Mouse (Mus musculus): ENCODE results near the gene Tmem56. TPM values are rescaled to one million over a fixed set of nuclear protein-coding genes. Genes with fewer than 3 reads are reported as not detected.
A peak's percentile ranks its signal among the peaks of the same experiment; 100 is the strongest.

The Tmem56 gene
- polyA plus RNA-seq, 1 experiment from 2014 or later, result 1.7 TPM

DNA sequence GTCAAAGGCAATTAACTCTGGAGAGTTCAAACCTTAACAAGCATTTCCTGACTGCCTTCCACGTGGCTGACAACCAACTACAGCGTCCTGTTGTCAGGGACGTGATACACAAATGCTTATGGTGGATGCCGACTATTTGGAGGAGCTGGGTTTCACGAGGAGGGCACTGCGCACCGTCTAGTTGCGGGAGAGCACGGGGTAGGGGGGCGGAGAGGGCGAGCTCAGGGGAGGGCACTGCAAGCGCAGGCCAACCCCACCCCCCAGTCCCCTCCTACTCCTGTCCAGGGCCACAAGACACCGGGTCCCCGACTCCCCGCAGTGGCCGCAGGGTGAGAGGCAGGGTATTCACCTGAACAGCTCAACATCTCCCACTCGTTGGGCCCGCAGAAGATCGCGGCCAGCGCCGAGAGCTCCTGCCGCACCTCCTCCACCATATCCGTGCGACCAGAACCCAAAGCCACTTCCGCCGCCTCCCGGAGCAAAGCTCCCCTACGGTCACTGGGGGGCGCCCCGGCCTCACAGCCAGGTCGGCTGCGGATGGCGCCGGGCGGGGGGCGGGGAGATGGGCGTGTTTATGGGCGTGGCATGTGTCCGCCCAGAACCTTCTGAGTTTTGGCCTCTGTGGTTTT, 111.5 kb downstream of the Tmem56 start, which contains the start of gene Rwdd3:
Gene Rwdd3 (minus strand): TSS at position 453 of the 629 bp plus-strand sequence.
- Histone ChIP-seq H3K36me3 (ENCODE audit: insufficient read depth, low read length) (no peaks in the 10 kb centered on the region), H3K4me1 (replicated peaks; ENCODE audit: insufficient read depth, low read length) (0 out of 2 replicates have a peak, but pooled peaks cover 4% of the 10 kb centered on the region), H3K27ac (peak within 1 kb of the TSS; percentile 63; the same call in 1 of the 2 replicates), H3K4me3 (replicated peaks; ENCODE audit: low read depth, low read length) (peak within 1 kb of the TSS; percentile 75), H3K9ac (ENCODE audit: low read depth, low read length) (peak within 1 kb of the TSS; percentile 65), H3K4me2 (ENCODE audit: low read length) (peak within 1 kb of the TSS; percentile 93), H3K27me3 (ENCODE audit: insufficient read depth, low read length) (no peaks in the 10 kb centered on the region), H3K9me3 (replicated peaks; ENCODE audit: low read length) (no peaks in the 10 kb centered on the region)
- WGBS, result under 1% methylated on average over 39 of the region's 40 CpGs
- DNase-seq (ENCODE audit: low spot score) (peak; percentile 94), ATAC-seq (replicated peaks; ENCODE audit: low FRiP score, low read depth) (peak; percentile 94)
- TF ChIP-seq CTCF (IDR thresholded peaks at IDR 0.05; ENCODE audit: low read depth), result peak; percentile 96

DNA sequence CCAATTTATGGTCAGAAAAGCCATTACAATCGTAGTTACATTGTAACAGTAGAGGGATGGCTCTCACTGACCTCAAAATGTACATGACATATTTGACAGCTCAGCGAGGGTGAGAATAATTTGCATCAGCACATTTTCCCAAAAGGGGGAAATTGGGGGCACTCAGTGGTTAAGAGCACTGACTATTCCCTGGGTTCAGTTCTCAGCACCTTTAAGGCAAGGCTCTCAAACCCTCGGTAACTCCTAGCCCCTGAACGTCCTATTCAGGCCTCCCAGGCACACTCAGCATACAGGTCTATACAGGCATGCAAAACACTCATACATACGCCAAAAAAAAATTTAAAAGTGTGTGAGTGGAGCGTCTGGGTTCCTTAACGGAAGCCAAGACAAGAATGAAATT, 112.3 kb downstream of the Tmem56 start:
- no peak for ATAC-seq (replicated peaks; ENCODE audit: low FRiP score, low read depth)
- peak overlapping the region; percentile 75 for H3K4me3 ChIP-seq (replicated peaks; ENCODE audit: low read depth, low read length)
- no peak overlapping the region for H3K9ac ChIP-seq (ENCODE audit: low read depth, low read length)
- peak overlapping the region; percentile 93 for H3K4me2 ChIP-seq (ENCODE audit: low read length)
- H3K9me3 ChIP-seq (replicated peaks; ENCODE audit: low read length), result no peaks in the 10 kb centered on the region
- 0 out of 2 replicates have a peak, but pooled peaks cover 4% of the 10 kb centered on the region for H3K4me1 ChIP-seq (replicated peaks; ENCODE audit: insufficient read depth, low read length)
- DNase-seq (ENCODE audit: low spot score), result no peak
- TF ChIP-seq CTCF (IDR thresholded peaks at IDR 0.05; ENCODE audit: low read depth), result no peak
- no peaks in the 10 kb centered on the region for H3K27me3 ChIP-seq (ENCODE audit: insufficient read depth, low read length)
- WGBS, result 46% methylated on average over 7 of the region's 7 CpGs
- H3K36me3 ChIP-seq (ENCODE audit: insufficient read depth, low read length), result no peaks in the 10 kb centered on the region
- no peak overlapping the region for H3K27ac ChIP-seq

DNA sequence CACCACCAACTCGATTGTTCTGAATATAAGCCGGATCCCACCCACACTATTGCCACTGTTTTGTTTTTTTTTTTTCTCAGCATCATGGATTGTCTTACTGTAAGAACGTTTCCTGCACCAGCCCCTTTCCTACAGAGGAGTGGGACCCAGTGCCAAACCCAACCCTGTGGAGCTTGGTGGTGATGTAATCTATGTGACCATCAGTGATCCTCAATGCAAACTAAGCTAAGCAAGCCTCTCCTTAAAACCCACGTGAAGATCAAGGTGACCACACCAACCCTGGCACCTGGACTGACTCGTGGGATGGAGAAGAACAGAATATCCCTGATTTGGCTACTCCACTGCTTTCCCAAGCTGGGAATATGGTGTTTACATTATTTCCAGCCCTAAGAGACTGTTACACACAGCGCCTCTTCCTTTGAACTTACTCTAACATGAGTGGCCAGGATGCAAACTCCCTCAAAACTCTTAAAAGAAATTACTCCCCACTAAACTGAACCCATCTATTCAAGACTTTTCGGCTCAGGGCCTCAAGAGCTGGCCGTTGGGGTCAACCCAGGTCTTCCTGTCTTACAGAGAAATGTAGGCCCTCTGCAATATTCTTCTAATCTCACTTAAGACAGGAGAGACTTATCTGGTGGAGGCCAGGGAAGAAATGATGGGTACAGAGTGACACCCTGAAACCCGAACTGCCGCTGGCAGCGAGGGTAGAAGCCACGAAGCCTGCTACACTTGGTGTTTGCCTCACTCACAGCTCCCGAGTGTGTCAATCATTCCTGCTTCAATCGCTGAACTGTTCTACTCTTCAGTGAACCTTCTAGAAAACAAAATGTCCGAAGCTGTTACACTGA, 113.6 kb downstream of the Tmem56 start:
- WGBS, result 74% methylated on average over 15 of the region's 15 CpGs

DNA sequence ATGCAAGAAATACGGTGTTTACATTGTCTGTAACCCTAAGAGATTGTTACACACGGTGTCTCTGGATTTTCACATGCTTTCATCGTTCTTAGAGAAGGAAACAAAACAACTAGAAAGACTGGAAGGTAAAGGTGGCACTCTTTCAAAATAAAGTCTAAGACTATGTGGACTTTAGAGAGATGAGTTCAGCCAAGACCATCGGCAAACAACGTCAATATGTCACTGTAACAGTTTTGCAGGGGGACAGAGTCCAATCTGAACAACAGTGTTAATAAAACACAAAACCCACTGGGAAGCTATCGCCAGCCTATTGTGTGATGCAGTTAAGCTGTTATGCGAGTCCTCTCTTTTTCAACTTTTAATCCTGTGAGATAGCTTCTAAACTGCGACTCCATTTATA, 114.3 kb downstream of the Tmem56 start:
- Histone ChIP-seq H3K27me3 (ENCODE audit: insufficient read depth, low read length) (no peaks in the 10 kb centered on the region), H3K4me3 (replicated peaks; ENCODE audit: low read depth, low read length) (no peak overlapping the region), H3K36me3 (ENCODE audit: insufficient read depth, low read length) (no peaks in the 10 kb centered on the region), H3K9me3 (replicated peaks; ENCODE audit: low read length) (no peaks in the 10 kb centered on the region), H3K27ac (no peak overlapping the region), H3K4me2 (ENCODE audit: low read length) (no peak overlapping the region), H3K9ac (ENCODE audit: low read depth, low read length) (no peak overlapping the region), H3K4me1 (replicated peaks; ENCODE audit: insufficient read depth, low read length) (0 out of 2 replicates have a peak, but pooled peaks cover 4% of the 10 kb centered on the region)
- WGBS, result 84% methylated on average over 8 of the region's 8 CpGs
- TF ChIP-seq CTCF (IDR thresholded peaks at IDR 0.05; ENCODE audit: low read depth), result no peak
- no peak for ATAC-seq (replicated peaks; ENCODE audit: low FRiP score, low read depth)
- DNase-seq (ENCODE audit: low spot score), result no peak

More for the DNA sequence above, 113.6 kb downstream of the Tmem56 start:
- Histone ChIP-seq H3K9me3 (replicated peaks; ENCODE audit: low read length) (no peaks in the 10 kb centered on the region), H3K9ac (ENCODE audit: low read depth, low read length) (no peak overlapping the region), H3K27ac (no peak overlapping the region), H3K4me3 (replicated peaks; ENCODE audit: low read depth, low read length) (no peak overlapping the region), H3K4me2 (ENCODE audit: low read length) (no peak overlapping the region), H3K27me3 (ENCODE audit: insufficient read depth, low read length) (no peaks in the 10 kb centered on the region), H3K4me1 (replicated peaks; ENCODE audit: insufficient read depth, low read length) (0 out of 2 replicates have a peak, but pooled peaks cover 4% of the 10 kb centered on the region), H3K36me3 (ENCODE audit: insufficient read depth, low read length) (no peaks in the 10 kb centered on the region)
- no peak for ATAC-seq (replicated peaks; ENCODE audit: low FRiP score, low read depth)
- TF ChIP-seq CTCF (IDR thresholded peaks at IDR 0.05; ENCODE audit: low read depth), result no peak
- no peak for DNase-seq (ENCODE audit: low spot score)

DNA sequence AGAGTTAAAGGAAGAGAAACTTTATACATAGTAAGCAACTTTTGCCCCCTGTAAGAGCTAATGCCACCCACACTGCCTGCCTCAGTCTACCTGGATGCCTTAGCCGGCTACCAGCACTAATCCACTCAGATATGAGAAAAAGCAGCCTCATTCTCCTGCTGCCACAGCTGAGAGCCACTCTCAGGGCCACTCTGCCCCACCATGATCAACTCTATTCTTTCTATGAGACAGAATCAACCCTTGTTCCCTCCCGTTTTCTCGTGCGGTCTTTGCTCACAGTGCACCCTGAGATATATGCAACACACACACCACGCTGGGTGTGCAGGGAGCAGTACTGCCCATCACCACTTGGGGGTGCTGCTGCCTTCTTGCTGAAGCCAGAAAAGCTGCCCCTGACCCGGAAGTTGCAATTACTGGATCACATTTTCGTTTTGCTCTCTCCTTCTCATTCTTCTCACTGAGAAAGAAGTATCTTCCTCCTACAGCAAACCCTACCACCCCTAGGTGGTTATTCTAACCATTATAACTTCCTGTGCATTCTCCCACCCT, 119.6 kb downstream of the Tmem56 start:
- no peak overlapping the region for H3K4me3 ChIP-seq (replicated peaks; ENCODE audit: low read depth, low read length)
- TF ChIP-seq CTCF (IDR thresholded peaks at IDR 0.05; ENCODE audit: low read depth), result peak; percentile 76
- H3K4me1 ChIP-seq (replicated peaks; ENCODE audit: insufficient read depth, low read length), result no peaks in the 10 kb centered on the region
- 55% methylated on average over 7 of the region's 7 CpGs for WGBS
- no peak overlapping the region for H3K27ac ChIP-seq
- no peaks in the 10 kb centered on the region for H3K9me3 ChIP-seq (replicated peaks; ENCODE audit: low read length)
- H3K27me3 ChIP-seq (ENCODE audit: insufficient read depth, low read length), result no peaks in the 10 kb centered on the region
- H3K36me3 ChIP-seq (ENCODE audit: insufficient read depth, low read length), result no peaks in the 10 kb centered on the region
- ATAC-seq (replicated peaks; ENCODE audit: low FRiP score, low read depth) (no peak), DNase-seq (ENCODE audit: low spot score) (peak; percentile 45)
- H3K4me2 ChIP-seq (ENCODE audit: low read length), result no peak overlapping the region
- H3K9ac ChIP-seq (ENCODE audit: low read depth, low read length), result no peak overlapping the region

DNA sequence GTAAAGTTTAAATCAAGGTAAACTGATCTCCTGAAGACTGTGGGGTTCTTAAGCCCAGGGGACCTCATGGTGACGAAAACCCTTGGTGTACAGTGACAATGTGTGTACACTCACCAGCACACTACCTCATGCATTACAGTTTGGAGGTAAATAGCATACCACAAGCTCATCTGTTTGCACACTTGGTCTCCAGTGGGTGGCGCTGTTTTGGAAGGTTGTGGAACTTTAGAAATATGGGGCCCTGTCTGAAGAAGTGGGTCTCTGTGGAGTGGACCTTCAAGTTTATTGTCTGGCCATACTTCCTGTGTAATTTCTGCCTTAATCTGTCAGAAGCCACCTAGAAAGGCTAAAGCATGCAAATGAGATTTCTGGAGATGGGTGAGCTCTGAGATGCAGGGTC, 121.2 kb downstream of the Tmem56 start:
- ATAC-seq (replicated peaks; ENCODE audit: low FRiP score, low read depth) (no peak), DNase-seq (ENCODE audit: low spot score) (peak; percentile 19)
- Histone ChIP-seq H3K36me3 (ENCODE audit: insufficient read depth, low read length) (no peaks in the 10 kb centered on the region), H3K27me3 (ENCODE audit: insufficient read depth, low read length) (no peaks in the 10 kb centered on the region), H3K9ac (ENCODE audit: low read depth, low read length) (no peak overlapping the region), H3K9me3 (replicated peaks; ENCODE audit: low read length) (no peaks in the 10 kb centered on the region), H3K4me3 (replicated peaks; ENCODE audit: low read depth, low read length) (no peak overlapping the region), H3K4me1 (replicated peaks; ENCODE audit: insufficient read depth, low read length) (no peaks in the 10 kb centered on the region), H3K4me2 (ENCODE audit: low read length) (no peak overlapping the region), H3K27ac (no peak overlapping the region)
- TF ChIP-seq CTCF (IDR thresholded peaks at IDR 0.05; ENCODE audit: low read depth), result peak; percentile 53
- 45% methylated on average over 2 of the region's 2 CpGs for WGBS

Data from kidney, postnatal 0 days (tissue).